Mouse (Mus musculus) B cell, adult 62 days (primary cell): Measurements from ENCODE around the gene Cited1. TPM values are rescaled to one million over a fixed set of nuclear protein-coding genes. Genes with fewer than 3 reads are reported as not detected.

Source experiments
- total RNA-seq: library from RNA; stranded (reverse); gene quantifications from 4 replicates; pipeline ENCODE4 v1.2.4, GENCODE M21; 2023

Cited1 gene
- total RNA-seq = not detected in 4 replicates

DNA sequence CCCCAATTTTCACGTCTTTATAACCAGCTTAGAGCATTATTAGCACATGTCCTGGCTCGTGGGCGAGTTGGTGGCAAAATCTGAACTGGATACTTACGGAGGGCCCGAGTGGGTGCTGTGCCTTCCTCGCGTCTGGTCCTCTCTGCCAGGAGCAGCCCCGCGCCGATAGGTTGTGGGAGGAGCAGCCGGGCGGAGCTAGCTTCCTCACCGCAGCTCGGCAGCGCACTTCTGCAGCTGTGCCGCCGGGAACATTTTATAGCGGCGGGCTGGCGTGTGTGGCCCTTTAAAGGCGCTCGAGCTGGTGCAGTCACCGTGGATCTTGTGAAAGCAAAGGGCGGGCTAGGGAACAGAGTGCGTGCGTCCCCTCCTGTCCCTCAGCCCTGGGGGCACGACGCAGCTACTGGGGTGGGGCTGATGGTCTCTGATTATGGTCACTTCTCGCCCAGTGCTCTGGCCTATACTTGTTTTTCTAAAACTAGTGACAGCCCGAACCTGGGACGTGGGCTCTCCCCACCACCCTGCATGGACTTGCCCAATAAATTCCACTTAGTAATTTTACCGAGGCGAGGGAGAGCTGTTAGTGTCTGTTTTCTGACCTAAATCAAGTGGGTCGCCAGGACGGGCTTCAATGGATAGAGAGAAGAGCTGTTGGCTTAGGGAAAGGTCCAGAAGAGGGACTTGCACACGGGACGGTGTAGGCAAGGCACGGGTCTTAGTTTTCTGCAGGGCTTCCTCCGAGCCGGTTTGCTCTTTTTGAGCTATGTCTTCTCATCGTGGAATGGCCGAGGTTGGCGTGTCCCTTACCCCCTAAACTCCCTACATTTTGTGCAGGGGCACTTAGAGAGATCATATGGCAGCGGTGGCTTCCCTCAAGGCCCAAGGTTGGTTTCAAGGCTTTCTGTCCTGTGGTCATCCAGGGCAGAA, at the start of gene Cited1:
TSS of gene Cited1 (minus strand) at position 245 of the 924 bp plus-strand sequence.

Other genes with a start within 250 kb of the Cited1 start
- 2.7 to 4.8 TPM (median 4.3 TPM) in 4 replicates for gene Rtl5, start 180.9 kb downstream of the Cited1 start, total RNA-seq
- gene Pin4, start 132.7 kb downstream of the Cited1 start, total RNA-seq = 9.9 to 26.1 TPM (median 17.0 TPM) in 4 replicates
- gene Ercc6l, start 95.1 kb downstream of the Cited1 start, total RNA-seq = 2.8 to 3.4 TPM (median 3.0 TPM) in 4 replicates
- gene Rps4x, start 62.8 kb downstream of the Cited1 start, total RNA-seq = 2,693 to 2,932 TPM (median 2,878 TPM) in 4 replicates